Mouse (Mus musculus) right cerebral cortex, postnatal 25 days (tissue): ENCODE results near the gene Llgl2.
A peak's percentile ranks its signal among the peaks of the same experiment; 100 is the strongest.

Experiments
- DNase-seq: peaks from one replicate; pipeline ENCODE4 v3.0.0; 2022

Llgl2 gene

GRCm38 (mm10) chr11:115810377-115810776 lies 13.5 kb upstream of the Llgl2 start:
- no peak for DNase-seq

GRCm38 (mm10) chr11:115811381-115812093 lies 12.3 kb upstream of the Llgl2 start:
- DNase-seq, result no peak

DNA sequence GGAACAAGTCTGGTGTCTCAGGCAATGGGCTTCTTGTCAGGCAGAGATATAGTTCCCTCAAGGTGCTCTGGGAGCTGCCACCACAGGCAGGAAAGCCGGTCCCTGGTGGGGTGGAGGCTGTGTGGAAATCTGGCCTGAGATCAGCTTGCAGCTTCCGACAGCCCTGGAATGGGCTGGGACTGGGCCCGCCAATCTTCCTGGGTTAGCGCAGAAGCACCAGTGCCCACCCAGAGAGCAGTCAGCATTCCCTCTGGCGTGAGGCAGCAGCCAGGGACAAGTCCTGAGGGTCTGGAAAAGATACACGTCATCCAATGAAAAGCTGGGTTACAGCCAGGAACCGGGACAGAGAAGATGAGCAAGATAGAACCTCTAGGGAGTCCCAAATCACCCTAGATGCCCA lies 11.8 kb upstream of the Llgl2 start:
- no peak for DNase-seq

- no peak for DNase-seq
Measured at GRCm38 (mm10) chr11:115812533-115813420, 11.1 kb upstream of the Llgl2 start.

- DNase-seq, result peak; percentile 84
Measured at GRCm38 (mm10) chr11:115813507-115814296, 10.1 kb upstream of the Llgl2 start, which contains the start of gene Caskin2. Gene Caskin2 (minus strand): TSS chr11:115813639.

- DNase-seq, result peak; percentile 87
Measured at GRCm38 (mm10) chr11:115814605-115815450, 9.0 kb upstream of the Llgl2 start, which contains the start of gene Tsen54. Gene Tsen54 (plus strand): TSS chr11:115814724.

- no peak for DNase-seq
Measured at GRCm38 (mm10) chr11:115817331-115817730, 6.5 kb upstream of the Llgl2 start.

GRCm38 (mm10) chr11:115819915-115820623 lies 3.8 kb upstream of the Llgl2 start:
- no peak for DNase-seq

DNA sequence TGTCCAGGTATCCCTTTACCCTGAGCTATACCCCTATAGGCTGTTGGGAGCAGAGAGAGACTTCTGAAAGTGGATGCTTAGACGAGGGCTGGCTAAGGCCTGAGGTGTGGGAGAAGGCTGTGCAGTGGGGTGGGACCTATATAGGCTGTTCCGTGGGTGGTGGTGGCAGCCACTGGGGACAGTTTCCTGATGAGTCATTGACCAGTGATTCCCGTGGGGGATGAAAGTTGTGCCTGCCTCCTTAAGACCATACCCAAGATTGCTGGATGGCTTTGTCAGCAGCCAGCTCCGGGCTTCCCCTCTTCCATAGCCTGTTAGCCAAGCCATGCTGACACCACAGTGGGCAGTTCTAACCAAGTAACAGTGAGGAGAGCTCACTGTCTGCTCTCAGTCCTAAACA lies 2.8 kb upstream of the Llgl2 start:
- DNase-seq, result no peak

DNA sequence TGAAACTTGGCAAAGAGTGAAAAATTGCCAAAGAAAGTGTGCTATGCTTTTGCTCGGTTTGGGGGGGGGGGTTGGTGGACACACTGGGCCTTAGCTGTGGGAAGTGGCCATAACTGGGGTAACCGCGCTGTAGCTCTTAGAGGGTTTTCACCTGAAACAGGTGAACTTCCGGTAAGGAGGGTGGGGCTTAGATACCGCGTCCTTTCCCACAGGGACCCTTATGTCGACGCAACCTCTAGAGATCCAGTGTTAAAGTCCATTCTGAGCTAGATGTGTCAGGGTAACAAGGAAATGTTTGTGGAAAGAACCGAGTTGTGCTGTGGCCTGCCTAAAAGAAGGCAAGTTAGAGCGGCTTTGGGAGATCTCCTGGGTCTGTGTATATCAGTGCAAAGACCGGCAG lies 964 bp downstream of the Llgl2 start:
- no peak for DNase-seq

GRCm38 (mm10) chr11:115826487-115826886 lies 2.6 kb downstream of the Llgl2 start:
- DNase-seq, result no peak

DNA sequence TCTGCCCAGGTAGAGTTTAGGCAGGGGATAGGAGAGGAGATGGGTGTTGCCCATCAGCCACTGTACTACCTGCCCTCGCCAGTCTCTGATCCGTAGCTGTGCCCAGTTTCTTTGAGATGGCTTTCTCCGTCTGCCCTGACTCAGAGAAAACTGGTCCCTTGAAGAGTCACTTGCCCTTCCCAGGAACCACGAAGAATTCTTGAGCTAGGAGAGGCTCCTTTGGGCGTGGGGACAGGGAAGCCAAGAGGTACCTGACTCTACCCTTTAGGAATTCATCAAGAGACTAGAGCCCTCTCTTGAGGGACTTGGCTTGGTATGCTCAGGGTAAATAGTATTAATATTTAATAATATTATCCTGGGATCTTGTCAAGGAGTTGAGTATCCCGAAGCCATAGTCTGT lies 3.8 kb downstream of the Llgl2 start:
- no peak for DNase-seq

- DNase-seq, result no peak
Measured at GRCm38 (mm10) chr11:115829036-115829435, 5.2 kb downstream of the Llgl2 start.

GRCm38 (mm10) chr11:115830550-115831325 lies 6.9 kb downstream of the Llgl2 start:
- DNase-seq, result no peak

GRCm38 (mm10) chr11:115831518-115831917 lies 7.7 kb downstream of the Llgl2 start:
- DNase-seq, result no peak

GRCm38 (mm10) chr11:115832064-115832463 lies 8.2 kb downstream of the Llgl2 start:
- DNase-seq, result no peak

- DNase-seq, result no peak
Measured at GRCm38 (mm10) chr11:115832523-115832922, 8.7 kb downstream of the Llgl2 start.

- DNase-seq, result no peak
Measured at GRCm38 (mm10) chr11:115833021-115833513, 9.2 kb downstream of the Llgl2 start.

DNA sequence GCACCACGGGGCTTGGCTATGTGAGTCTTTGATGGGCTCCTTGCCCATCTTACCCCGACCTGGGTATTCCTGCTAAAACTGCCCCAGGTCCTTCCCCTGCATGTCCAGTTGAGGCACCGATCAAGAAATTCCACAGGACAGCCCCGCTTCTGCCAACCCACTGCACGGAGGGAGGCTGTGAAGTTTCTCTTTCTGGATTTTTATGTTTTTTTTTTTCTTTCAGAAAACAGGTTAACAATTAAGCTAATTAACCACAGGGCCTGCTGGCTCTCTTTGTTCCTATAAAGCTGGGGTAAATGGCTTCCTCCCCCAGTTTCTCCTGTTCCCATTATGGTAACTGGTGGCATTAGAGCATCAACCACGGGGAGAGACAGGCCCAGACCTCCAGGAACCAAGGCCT lies 10.2 kb downstream of the Llgl2 start:
- DNase-seq, result no peak

DNA sequence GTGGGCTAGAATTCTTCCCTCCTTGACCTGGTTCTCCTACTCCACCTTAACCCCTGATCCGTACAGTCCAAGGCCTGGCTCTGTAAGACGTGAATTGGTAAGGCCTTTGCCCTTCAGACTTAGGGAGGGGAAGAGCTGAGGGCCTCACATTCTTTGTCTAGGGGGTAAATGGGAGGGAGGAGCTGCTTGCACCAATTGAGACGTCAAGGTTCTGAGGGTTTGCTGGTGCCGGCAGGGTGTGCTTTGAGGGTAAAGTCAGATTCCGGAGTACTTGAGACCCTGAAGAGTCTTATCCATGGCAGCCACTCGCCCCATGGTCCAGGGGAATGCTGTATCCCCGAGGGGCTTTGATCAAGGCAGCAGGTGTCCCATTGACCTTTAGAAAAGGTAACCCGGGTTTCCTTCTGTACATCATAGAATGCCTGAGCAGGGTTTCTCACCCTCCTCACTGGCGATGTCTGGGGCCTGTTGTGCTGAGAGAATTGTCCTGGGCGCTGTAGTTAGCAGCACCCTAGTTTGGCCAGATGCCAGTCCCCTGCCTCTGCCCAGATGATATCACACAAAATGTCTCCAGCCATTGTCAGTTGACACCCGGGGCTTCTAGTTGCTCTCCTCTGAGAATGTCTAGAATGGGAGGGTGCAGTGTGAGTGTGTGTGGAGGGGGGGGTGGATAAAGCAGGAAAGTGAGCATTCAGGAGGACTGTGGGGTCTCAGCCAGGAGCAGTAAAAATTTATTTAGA lies 13.0 kb downstream of the Llgl2 start:
- DNase-seq, result no peak
